8 mouse cellular contexts compared by ENCODE assay signal in genomic region chr8:87472271-87473236, GRCm38 (mm10). TPM values are rescaled to one million over a fixed set of nuclear protein-coding genes. Genes with fewer than 3 reads are reported as not detected.
DNase-seq lines count a peak whose midpoint lies in the region; ATAC-seq and TF ChIP-seq lines count a peak whose summit lies in the region.

TSS of gene Cbln1 (minus strand) at chr8:87472609.

- peak; percentile 89 to 96 for DNase-seq in adrenal gland, adult (ENCODE audit: inconsistent age in 2 of 2, low spot score in 1 of 2)
- peak; percentile 97 to 99 for DNase-seq in cerebellum, postnatal 25 days
- peak; percentile 62 to 76 for DNase-seq in frontal cortex, postnatal 14 days (ENCODE audit: low spot score in 2 of 2)
- DNase-seq in hindbrain, embryonic 11.5 days (ENCODE audit: low spot score): peak; percentile 96
- DNase-seq in layer of hippocampus, adult 9-11 months: peak; percentile 86
- DNase-seq in lung, embryonic 14.5 days: peak; percentile 94
- peak; percentile 64 for DNase-seq in ovary, postnatal 10 days (ENCODE audit: low spot score)
- DNase-seq in thymus, postnatal 25 days: peak; percentile 34

- H3K4me2 ChIP-seq in hindbrain, embryonic 11.5 days (replicated peaks; ENCODE audit: low read depth, low read length): peak within 1 kb of the TSS; percentile 94
- peak within 1 kb of the TSS; percentile 88 for H3K4me2 ChIP-seq in lung, embryonic 14.5 days

- WGBS in hindbrain, embryonic 11.5 days: under 1% methylated on average over 93 of the region's 122 CpGs
- WGBS in lung, embryonic 14.5 days: under 1% methylated on average over 116 of the region's 122 CpGs

- peak within 1 kb of the TSS; percentile 59 for H3K4me3 ChIP-seq in hindbrain, embryonic 11.5 days (ENCODE audit: low read depth, low read length)
- peak within 1 kb of the TSS; percentile 46 for H3K4me3 ChIP-seq in lung, embryonic 14.5 days (ENCODE audit: low read depth, low read length)

- peak within 1 kb of the TSS; percentile 71 for H3K9ac ChIP-seq in hindbrain, embryonic 11.5 days (ENCODE audit: low read depth, low read length)
- no peak within 1 kb of the TSS for H3K9ac ChIP-seq in lung, embryonic 14.5 days

- ATAC-seq in hindbrain, embryonic 11.5 days (ENCODE audit: low FRiP score): peak; percentile 94
- ATAC-seq in lung, embryonic 14.5 days (ENCODE audit: insufficient read depth): peak; percentile 98

- TF ChIP-seq CTCF in lung, embryonic 14.5 days (IDR thresholded peaks at IDR 0.05; ENCODE audit: low read depth): no peak

- H3K27me3 ChIP-seq in hindbrain, embryonic 11.5 days (ENCODE audit: control insufficient read depth, insufficient read depth, low read length): peaks cover 47% of the 10 kb centered on the region
- H3K27me3 ChIP-seq in lung, embryonic 14.5 days (ENCODE audit: insufficient read depth, low read length): peaks cover 83% of the 10 kb centered on the region

- H3K36me3 ChIP-seq in hindbrain, embryonic 11.5 days (ENCODE audit: control insufficient read depth, insufficient read depth, low read length): no peaks in the 10 kb centered on the region
- H3K36me3 ChIP-seq in lung, embryonic 14.5 days (ENCODE audit: insufficient read depth): no peaks in the 10 kb centered on the region

- peaks cover 13% of the 10 kb centered on the region; the same call in 1 of the 2 replicates for H3K4me1 ChIP-seq in hindbrain, embryonic 11.5 days (replicated peaks; ENCODE audit: control insufficient read depth, insufficient read depth, low read length)
- no peaks in the 10 kb centered on the region for H3K4me1 ChIP-seq in lung, embryonic 14.5 days (ENCODE audit: insufficient read depth)

- no peaks in the 10 kb centered on the region for H3K9me3 ChIP-seq in hindbrain, embryonic 11.5 days (ENCODE audit: control insufficient read depth, low read length)
- no peaks in the 10 kb centered on the region for H3K9me3 ChIP-seq in lung, embryonic 14.5 days (ENCODE audit: low read depth, low read length)

- peak within 1 kb of the TSS; percentile 75 for H3K27ac ChIP-seq in hindbrain, embryonic 11.5 days (ENCODE audit: low read depth, low read length)
- H3K27ac ChIP-seq in lung, embryonic 14.5 days (ENCODE audit: low read depth): no peak within 1 kb of the TSS

RNA-seq across cellular contexts. Expression of gene Cbln1, which starts in this region (rescaled TPM):
- 14.6 and 16.2 TPM in 2 replicates for polyA plus RNA-seq in hindbrain, embryonic 11.5 days (2014; fragmentation: Nextera tagmentation; extraction: Ambion mirVana)
- polyA plus RNA-seq in lung, embryonic 14.5 days (2014; fragmentation: Nextera tagmentation; extraction: Ambion mirVana): not detected in 2 replicates

Comparison
In these comparisons a context has a peak if more than half of its experiments do, and no peak if none do; other contexts are left out.
1. RNA of gene Cbln1 (polyA plus RNA-seq): 14.6 to 16.2 TPM in hindbrain, embryonic 11.5 days; not detected in lung, embryonic 14.5 days; every median in the first group is over 10 times any median in the second.
2. Peak in DNase-seq, ATAC-seq, H3K4me3 ChIP-seq and H3K4me2 ChIP-seq in lung, embryonic 14.5 days; RNA of the gene not detected or under 1 TPM.
3. DNase-seq: peak in every context shown above with its lines; median percentile 98 in cerebellum, postnatal 25 days; 96 in hindbrain, embryonic 11.5 days; 94 in lung, embryonic 14.5 days; 92 in adrenal gland, adult; 86 in layer of hippocampus, adult 9-11 months; 69 in frontal cortex, postnatal 14 days; 64 in ovary, postnatal 10 days; 34 in thymus, postnatal 25 days.